Comparison of ENCODE assay signal across 17 mouse cellular contexts in the genomic region with DNA sequence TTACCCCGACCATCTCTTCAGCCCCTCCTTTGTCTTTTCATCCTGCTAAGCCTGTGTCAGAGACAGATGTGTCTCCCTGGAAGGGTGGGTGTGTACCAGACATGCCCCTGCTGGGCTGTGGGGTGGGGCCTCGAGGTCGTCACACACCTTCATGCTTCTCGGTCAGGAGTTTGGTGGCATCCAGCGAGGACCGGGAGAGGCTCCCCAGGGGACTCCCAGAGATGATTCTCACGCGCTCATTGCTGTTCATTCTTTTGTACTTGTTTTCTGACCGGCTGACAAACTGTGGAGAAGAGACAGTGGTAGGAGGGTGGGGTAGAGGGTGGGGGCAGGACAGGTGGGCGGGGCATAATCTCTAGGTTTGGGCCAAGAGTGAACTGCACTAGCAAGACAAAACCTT.
"Had no signal": no experiment of that assay in that cellular context is flagged by ENCODE, and none has a peak within 500 bp of the region (broad histone marks: within the 10 kb centered on the region; RNA-seq: fewer than 3 reads in every experiment).

No protein-coding gene starts in this region.

- H3K9me3 ChIP-seq: kidney, embryonic 15.5 days; limb, embryonic 12.5 days; limb, embryonic 15.5 days; lung, embryonic 15.5 days had no signal

- H3K9ac ChIP-seq: kidney, embryonic 15.5 days; limb, embryonic 12.5 days; limb, embryonic 15.5 days; liver, embryonic 14.5 days; lung, embryonic 15.5 days had no signal

- H3K27me3 ChIP-seq: kidney, embryonic 15.5 days; limb, embryonic 12.5 days; limb, embryonic 15.5 days; lung, embryonic 15.5 days had no signal

- H3K4me2 ChIP-seq: kidney, embryonic 15.5 days; limb, embryonic 12.5 days; limb, embryonic 15.5 days; liver, embryonic 11.5 days; lung, embryonic 15.5 days; midbrain, embryonic 11.5 days had no signal

- DNase-seq: kidney, adult 18-20 months; kidney, postnatal 14 days; kidney, postnatal 4 days; left cerebral cortex, postnatal 4 days; lung, adult 18-20 months; lung, postnatal 10 days; lung, postnatal 36 days; midbrain, embryonic 14.5 days; thymus, postnatal 25 days had no signal

- H3K27ac ChIP-seq: kidney, embryonic 15.5 days; limb, embryonic 12.5 days; limb, embryonic 15.5 days; liver, embryonic 14.5 days; lung, embryonic 15.5 days; stomach, postnatal 0 days had no signal

- H3K36me3 ChIP-seq: kidney, embryonic 15.5 days; limb, embryonic 12.5 days; limb, embryonic 15.5 days; lung, embryonic 15.5 days had no signal

- H3K4me3 ChIP-seq: kidney, embryonic 15.5 days; limb, embryonic 12.5 days; limb, embryonic 15.5 days; lung, embryonic 15.5 days had no signal
